Mouse (Mus musculus) heart, embryonic 16.5 days (tissue): ENCODE measurements around the gene Gsap. TPM values are rescaled to one million over a fixed set of nuclear protein-coding genes. Genes with fewer than 3 reads are reported as not detected.
A peak's percentile ranks its signal among the peaks of the same experiment; 100 is the strongest.

Source experiments
- ATAC-seq: fragments of 200-750 bp; cut with Nextera tagmentation; replicated peaks from 2 replicates; pipeline ENCODE4 v1.8.0; 2017; ENCODE audit warnings: moderate number of reproducible peaks; ENCODE audit not compliant: insufficient read depth, low FRiP score; ENCODE audit errors: extremely low read depth
- H3K27ac ChIP-seq: fragments of 300-500 bp; sonication (generic); 2 replicates; pipeline ENCODE4 v1.5.1; 2014; ENCODE audit warnings: mild to moderate bottlenecking, low read length, control low read depth, moderate library complexity
- H3K27me3 ChIP-seq: fragments of 300-500 bp; sonication (generic); 2 replicates; pipeline ENCODE4 v1.6.1; 2014; ENCODE audit warnings: low read length, mixed read lengths; ENCODE audit not compliant: control insufficient read depth, insufficient read depth
- H3K36me3 ChIP-seq: fragments of 300-500 bp; sonication (generic); 2 replicates; pipeline ENCODE4 v1.6.1; 2014; ENCODE audit not compliant: control insufficient read depth, insufficient read depth
- H3K4me1 ChIP-seq: fragments of 300-500 bp; sonication (generic); 2 replicates; pipeline ENCODE4 v1.6.1; 2014; ENCODE audit warnings: low read length, mixed read lengths; ENCODE audit not compliant: control insufficient read depth, insufficient read depth
- H3K4me2 ChIP-seq: fragments of 300-500 bp; sonication (generic); 2 replicates; pipeline ENCODE4 v1.6.1; 2014; ENCODE audit warnings: low read depth, mild to moderate bottlenecking, control low read depth, low read length
- H3K4me3 ChIP-seq: fragments of 300-500 bp; sonication (generic); 2 replicates; pipeline ENCODE4 v1.5.1; 2014; ENCODE audit warnings: mild to moderate bottlenecking, control low read depth, low read length
- H3K9ac ChIP-seq: fragments of 300-500 bp; sonication (generic); 2 replicates; pipeline ENCODE4 v1.6.1; 2014; ENCODE audit warnings: low read length, control low read depth
- H3K9me3 ChIP-seq: fragments of 300-500 bp; sonication (generic); replicated peaks from 2 replicates; pipeline ENCODE4 v1.6.1; 2016; ENCODE audit warnings: low read length; ENCODE audit not compliant: control insufficient read depth
- WGBS: fragments of 180-500 bp; shearing (Covaris S2); extraction: QIAGEN DNeasy Blood & Tissue Kit; methylation state at CpG from one replicate; pipeline ENCODE4 v1.1.7; 2014; 5-methylcytosine and 5-hydroxymethylcytosine counted together
- polyA plus RNA-seq: library from polyadenylated mRNA; unstranded; fragments of >200 nt; fragmentation: Nextera tagmentation; extraction: Ambion mirVana; gene quantifications from 2 replicates; pipeline ENCODE4 v1.2.1, GENCODE M21; 2015

The Gsap gene
- polyA plus RNA-seq, 1 experiment from 2014 or later = 2.3 TPM

- H3K36me3 ChIP-seq = no peaks in the 10 kb centered on the region
- H3K4me3 ChIP-seq = no peak overlapping the region
- 56% methylated on average over 7 of the region's 7 CpGs for WGBS
- no peaks in the 10 kb centered on the region for H3K27me3 ChIP-seq
- H3K27ac ChIP-seq = no peak overlapping the region
- H3K4me1 ChIP-seq = no peaks in the 10 kb centered on the region
- H3K9ac ChIP-seq = no peak overlapping the region
- H3K4me2 ChIP-seq = no peak overlapping the region
- no peak for ATAC-seq
- no peaks in the 10 kb centered on the region for H3K9me3 ChIP-seq
These were observed 74.7 kb downstream of the Gsap start for GRCm38 (mm10) chr5:21260746-21261145.

DNA sequence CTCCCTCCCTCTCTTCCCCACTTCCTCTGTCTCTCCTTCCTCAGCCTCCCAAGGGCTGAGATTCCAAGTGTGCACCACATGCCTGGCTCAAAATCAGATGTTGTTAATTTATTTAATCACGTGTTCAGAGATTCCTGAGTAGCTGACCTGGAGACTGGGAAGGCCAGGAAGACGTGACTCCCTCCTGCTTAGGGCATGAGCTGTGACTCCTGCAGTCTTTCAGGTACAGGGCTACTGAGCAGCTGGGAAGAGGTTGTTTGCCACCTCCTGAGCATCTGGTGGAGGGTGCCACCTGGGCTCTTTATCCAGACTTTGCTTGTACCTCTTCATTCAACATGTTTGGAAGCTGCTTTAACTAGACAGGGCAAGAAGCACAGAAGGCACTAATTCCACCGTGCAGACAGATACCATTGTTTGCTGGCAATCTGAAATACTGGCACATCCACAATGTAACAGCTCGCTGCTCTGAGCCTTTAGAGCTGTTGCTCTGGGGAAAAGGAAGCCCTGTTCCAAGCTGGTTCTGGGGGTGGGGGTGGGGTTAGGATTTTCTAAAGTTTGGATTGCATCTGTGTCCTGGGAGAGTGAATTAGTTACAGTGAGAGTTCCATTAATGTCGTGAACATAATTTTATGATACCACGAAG, 75.3 kb downstream of the Gsap start:
- H3K9me3 ChIP-seq = no peaks in the 10 kb centered on the region
- no peak overlapping the region for H3K4me2 ChIP-seq
- no peaks in the 10 kb centered on the region for H3K36me3 ChIP-seq
- no peak overlapping the region for H3K4me3 ChIP-seq
- no peaks in the 10 kb centered on the region for H3K4me1 ChIP-seq
- WGBS = 44% methylated on average over 6 of the region's 6 CpGs
- no peaks in the 10 kb centered on the region for H3K27me3 ChIP-seq
- no peak for ATAC-seq
- H3K27ac ChIP-seq = no peak overlapping the region
- no peak overlapping the region for H3K9ac ChIP-seq

- no peak overlapping the region for H3K27ac ChIP-seq
- H3K36me3 ChIP-seq = no peaks in the 10 kb centered on the region
- no peak overlapping the region for H3K4me2 ChIP-seq
- H3K9me3 ChIP-seq = no peaks in the 10 kb centered on the region
- H3K9ac ChIP-seq = no peak overlapping the region
- H3K27me3 ChIP-seq = no peaks in the 10 kb centered on the region
- ATAC-seq = no peak
- no peak overlapping the region for H3K4me3 ChIP-seq
- WGBS = 52% methylated on average over 18 of the region's 18 CpGs
- H3K4me1 ChIP-seq = no peaks in the 10 kb centered on the region
These were observed 77.4 kb downstream of the Gsap start for GRCm38 (mm10) chr5:21263202-21264055.

- Histone ChIP-seq H3K9me3 (no peaks in the 10 kb centered on the region), H3K27me3 (no peaks in the 10 kb centered on the region), H3K4me1 (no peaks in the 10 kb centered on the region), H3K4me2 (no peak overlapping the region), H3K27ac (no peak overlapping the region), H3K9ac (no peak overlapping the region), H3K36me3 (no peaks in the 10 kb centered on the region), H3K4me3 (no peak overlapping the region)
- WGBS = 89% methylated on average over 8 of the region's 8 CpGs
- no peak for ATAC-seq
These were observed 78.4 kb downstream of the Gsap start for GRCm38 (mm10) chr5:21264352-21265021.

DNA sequence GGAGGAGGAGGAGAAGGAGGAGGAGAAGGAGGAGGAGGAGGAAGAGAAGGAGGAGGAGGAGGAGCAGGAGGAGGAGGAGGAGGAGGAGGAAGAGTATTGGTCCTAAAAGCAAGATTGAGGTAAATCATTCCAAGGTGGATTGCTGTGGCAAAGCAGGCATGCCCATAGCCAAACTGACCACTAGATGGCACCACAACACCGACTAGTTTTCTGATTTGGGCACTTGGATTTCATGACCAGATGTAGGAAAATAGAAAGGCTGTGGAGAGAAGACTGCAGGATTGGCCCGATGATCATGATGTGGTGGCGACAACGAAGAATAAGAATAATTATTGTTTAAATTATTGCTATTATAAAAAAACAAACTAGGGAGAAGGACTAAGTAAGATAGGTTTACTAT, 79.0 kb downstream of the Gsap start:
- 21% methylated on average over 4 of the region's 4 CpGs for WGBS
- no peaks in the 10 kb centered on the region for H3K4me1 ChIP-seq

GRCm38 (mm10) chr5:21267090-21267489, 81.0 kb downstream of the Gsap start:
- Histone ChIP-seq H3K9me3 (no peaks in the 10 kb centered on the region), H3K4me3 (no peak overlapping the region), H3K36me3 (no peaks in the 10 kb centered on the region), H3K9ac (no peak overlapping the region), H3K27ac (no peak overlapping the region), H3K4me1 (no peaks in the 10 kb centered on the region), H3K27me3 (no peaks in the 10 kb centered on the region), H3K4me2 (no peak overlapping the region)
- 80% methylated on average over 2 of the region's 2 CpGs for WGBS
- ATAC-seq = no peak

More for the DNA sequence above, 79.0 kb downstream of the Gsap start:
- no peak overlapping the region for H3K4me3 ChIP-seq
- H3K27me3 ChIP-seq = no peaks in the 10 kb centered on the region
- H3K9ac ChIP-seq = no peak overlapping the region
- H3K36me3 ChIP-seq = no peaks in the 10 kb centered on the region
- no peak overlapping the region for H3K4me2 ChIP-seq
- H3K9me3 ChIP-seq = no peaks in the 10 kb centered on the region
- no peak overlapping the region for H3K27ac ChIP-seq
- no peak for ATAC-seq

DNA sequence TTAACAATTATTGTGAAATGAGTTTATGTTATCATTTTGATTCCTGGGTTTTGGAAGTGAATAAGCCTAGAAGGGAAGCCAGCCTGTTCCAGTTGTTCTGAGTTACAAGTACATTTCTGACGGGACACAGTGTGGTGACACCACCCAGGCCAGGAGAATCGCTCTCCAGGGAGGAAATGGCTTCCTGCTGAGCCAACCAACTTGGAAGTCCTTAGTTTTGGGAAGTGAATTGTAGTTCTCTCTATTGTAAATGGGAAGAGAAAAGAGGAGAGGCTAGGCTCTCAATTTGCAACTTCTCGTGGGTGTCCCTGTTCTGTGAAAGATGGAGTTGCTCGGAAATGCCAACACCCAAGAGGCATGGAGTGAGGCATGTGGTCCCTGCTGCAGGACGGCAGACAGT, 83.4 kb downstream of the Gsap start:
- H3K27ac ChIP-seq = no peak overlapping the region
- H3K4me1 ChIP-seq = no peaks in the 10 kb centered on the region
- no peaks in the 10 kb centered on the region for H3K9me3 ChIP-seq
- WGBS = 63% methylated on average over 5 of the region's 5 CpGs
- H3K4me2 ChIP-seq = no peak overlapping the region
- H3K27me3 ChIP-seq = no peaks in the 10 kb centered on the region
- no peaks in the 10 kb centered on the region for H3K36me3 ChIP-seq
- H3K9ac ChIP-seq = no peak overlapping the region
- H3K4me3 ChIP-seq = no peak overlapping the region
- no peak for ATAC-seq

- Histone ChIP-seq H3K4me3 (no peak overlapping the region), H3K9me3 (no peaks in the 10 kb centered on the region), H3K36me3 (no peaks in the 10 kb centered on the region), H3K27me3 (no peaks in the 10 kb centered on the region), H3K27ac (peak overlapping the region; percentile 11; the same call in 1 of the 2 replicates), H3K9ac (no peak overlapping the region), H3K4me2 (no peak overlapping the region), H3K4me1 (no peaks in the 10 kb centered on the region)
- 51% methylated on average over 4 of the region's 4 CpGs for WGBS
- ATAC-seq = no peak
These were observed 84.7 kb downstream of the Gsap start for GRCm38 (mm10) chr5:21270756-21271155.
